Mouse (Mus musculus): ENCODE measurements around the gene Adamts2.

- TF ChIP-seq POLR2A (IDR thresholded peaks at IDR 0.05; ENCODE audit: low read depth, low read length): no peak
- no peak for TF ChIP-seq CTCF (IDR thresholded peaks at IDR 0.05; ENCODE audit: extremely low read depth, insufficient read depth, insufficient read length, insufficient replicate concordance)
These were observed 119.1 kb downstream of the Adamts2 start for GRCm38 (mm10) chr11:50720856-50721550.

All from spleen, adult 2 months (tissue).